Mouse (Mus musculus) hindbrain, embryonic 16.5 days (tissue): Measurements from ENCODE around the gene Elmo2. TPM values are rescaled to one million over a fixed set of nuclear protein-coding genes. Genes with fewer than 3 reads are reported as not detected.

Experiments used
- ATAC-seq: fragments of 200-750 bp; cut with Nextera tagmentation; 2 replicates; pipeline ENCODE4 v1.8.0; 2017; ENCODE audit warnings: moderate TSS enrichment, moderate library complexity
- H3K27ac ChIP-seq: fragments of 300-500 bp; sonication (generic); 2 replicates; pipeline ENCODE4 v1.5.1; 2014; ENCODE audit warnings: low read depth, mild to moderate bottlenecking, control low read depth, low read length, moderate library complexity
- H3K27me3 ChIP-seq: fragments of 300-500 bp; sonication (generic); replicated peaks from 2 replicates; pipeline ENCODE4 v1.6.1; 2014; ENCODE audit warnings: low read length; ENCODE audit not compliant: control insufficient read depth, insufficient read depth
- H3K36me3 ChIP-seq: fragments of 300-500 bp; sonication (generic); 2 replicates; pipeline ENCODE4 v1.6.1; 2014; ENCODE audit warnings: mild to moderate bottlenecking, low read length, moderate library complexity, mixed read lengths; ENCODE audit not compliant: control insufficient read depth, insufficient read depth
- H3K4me1 ChIP-seq: fragments of 300-500 bp; sonication (generic); 2 replicates; pipeline ENCODE4 v1.6.1; 2014; ENCODE audit warnings: low read depth, low read length; ENCODE audit not compliant: control insufficient read depth, insufficient read depth
- H3K4me2 ChIP-seq: fragments of 300-500 bp; sonication (generic); 2 replicates; pipeline ENCODE4 v1.6.1; 2014; ENCODE audit warnings: mild to moderate bottlenecking, low read length, control low read depth, moderate library complexity
- H3K4me3 ChIP-seq: fragments of 300-500 bp; sonication (generic); 2 replicates; pipeline ENCODE4 v1.5.1; 2014; ENCODE audit warnings: mild to moderate bottlenecking, low read length, control low read depth, moderate library complexity
- H3K9ac ChIP-seq: fragments of 300-500 bp; sonication (generic); 2 replicates; pipeline ENCODE4 v1.6.1; 2014; ENCODE audit warnings: low read depth, mild to moderate bottlenecking, control low read depth, low read length, moderate library complexity
- H3K9me3 ChIP-seq: fragments of 300-500 bp; sonication (generic); 2 replicates; pipeline ENCODE4 v1.6.1; 2014; ENCODE audit warnings: mild to moderate bottlenecking, low read length, moderate library complexity; ENCODE audit not compliant: control insufficient read depth
- WGBS: fragments of 180-500 bp; shearing (Covaris S2); extraction: QIAGEN DNeasy Blood & Tissue Kit; methylation state at CpG from one replicate; pipeline ENCODE4 v1.1.7; 2014; 5-methylcytosine and 5-hydroxymethylcytosine counted together
- polyA plus RNA-seq: library from polyadenylated mRNA; unstranded; fragments of >200 nt; fragmentation: Nextera tagmentation; extraction: Ambion mirVana; gene quantifications from 2 replicates; pipeline ENCODE4 v1.2.1, GENCODE M21; 2015

Elmo2 gene
- polyA plus RNA-seq, 1 experiment from 2014 or later, result 96.2 TPM

DNA sequence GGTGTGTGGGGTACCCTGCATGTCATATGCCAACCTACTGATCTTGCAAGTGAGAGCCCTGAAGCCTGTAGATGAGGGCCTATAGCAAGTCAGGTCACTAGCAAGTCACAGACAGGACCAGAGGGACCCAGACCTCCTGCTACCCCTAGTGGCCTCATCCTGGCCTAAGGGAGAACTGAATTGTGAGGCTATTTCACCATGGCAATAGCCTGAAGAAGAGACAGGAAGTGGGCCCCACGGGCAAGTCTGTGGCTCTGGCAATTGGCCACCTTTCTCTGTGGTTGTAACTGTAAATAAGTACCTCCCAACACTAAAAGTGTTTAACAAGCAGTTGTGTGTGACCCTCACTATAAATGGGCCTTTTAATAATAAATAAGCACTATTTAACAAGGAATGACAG lies 75.4 kb downstream of the Elmo2 start:
- no peak for ATAC-seq
- Histone ChIP-seq H3K4me1 (peaks cover 13% of the 10 kb centered on the region), H3K27ac (no peak overlapping the region), H3K36me3 (no peaks in the 10 kb centered on the region), H3K4me2 (no peak overlapping the region), H3K27me3 (no peaks in the 10 kb centered on the region; the same call in 1 of the 2 replicates), H3K4me3 (no peak overlapping the region), H3K9ac (no peak overlapping the region), H3K9me3 (no peaks in the 10 kb centered on the region)
- 48% methylated on average over 1 of the region's 1 CpGs for WGBS

DNA sequence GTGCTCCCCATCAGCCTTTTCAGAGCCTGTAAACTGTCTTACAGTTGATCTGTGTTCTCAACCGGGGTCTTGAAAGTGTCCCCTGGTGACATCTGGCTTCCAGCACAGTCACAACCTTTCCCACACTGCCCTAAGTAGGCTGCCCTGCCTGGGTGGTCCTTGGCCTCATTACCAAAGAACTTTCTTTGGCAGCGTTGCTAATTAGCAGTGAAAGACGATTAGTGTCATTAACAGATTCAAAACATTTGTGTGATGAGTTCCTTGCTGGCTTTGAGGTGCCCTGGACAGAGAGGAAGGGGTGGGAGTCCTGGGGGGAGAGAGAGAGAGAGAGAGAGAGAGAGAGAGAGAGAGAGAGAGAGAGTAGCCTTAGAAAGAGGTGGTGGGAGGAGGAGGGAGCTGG lies 77.3 kb downstream of the Elmo2 start:
- peaks cover 8% of the 10 kb centered on the region for H3K4me1 ChIP-seq
- no peak overlapping the region for H3K4me2 ChIP-seq
- WGBS, result 7% methylated on average over 3 of the region's 3 CpGs
- H3K4me3 ChIP-seq, result no peak overlapping the region
- H3K9ac ChIP-seq, result no peak overlapping the region
- H3K27me3 ChIP-seq, result no peaks in the 10 kb centered on the region; the same call in 1 of the 2 replicates
- H3K36me3 ChIP-seq, result no peaks in the 10 kb centered on the region
- peak; percentile 32; the same call in 1 of the 2 replicates for ATAC-seq
- H3K27ac ChIP-seq, result no peak overlapping the region
- H3K9me3 ChIP-seq, result no peaks in the 10 kb centered on the region

- Histone ChIP-seq H3K36me3 (no peaks in the 10 kb centered on the region), H3K4me2 (no peak overlapping the region), H3K27me3 (no peaks in the 10 kb centered on the region), H3K27ac (no peak overlapping the region), H3K4me1 (peaks cover 18% of the 10 kb centered on the region), H3K9ac (no peak overlapping the region), H3K9me3 (no peaks in the 10 kb centered on the region), H3K4me3 (no peak overlapping the region)
- 16% methylated on average over 11 of the region's 11 CpGs for WGBS
- no peak for ATAC-seq
These were observed 79.9 kb downstream of the Elmo2 start for GRCm38 (mm10) chr2:165246349-165246748.

DNA sequence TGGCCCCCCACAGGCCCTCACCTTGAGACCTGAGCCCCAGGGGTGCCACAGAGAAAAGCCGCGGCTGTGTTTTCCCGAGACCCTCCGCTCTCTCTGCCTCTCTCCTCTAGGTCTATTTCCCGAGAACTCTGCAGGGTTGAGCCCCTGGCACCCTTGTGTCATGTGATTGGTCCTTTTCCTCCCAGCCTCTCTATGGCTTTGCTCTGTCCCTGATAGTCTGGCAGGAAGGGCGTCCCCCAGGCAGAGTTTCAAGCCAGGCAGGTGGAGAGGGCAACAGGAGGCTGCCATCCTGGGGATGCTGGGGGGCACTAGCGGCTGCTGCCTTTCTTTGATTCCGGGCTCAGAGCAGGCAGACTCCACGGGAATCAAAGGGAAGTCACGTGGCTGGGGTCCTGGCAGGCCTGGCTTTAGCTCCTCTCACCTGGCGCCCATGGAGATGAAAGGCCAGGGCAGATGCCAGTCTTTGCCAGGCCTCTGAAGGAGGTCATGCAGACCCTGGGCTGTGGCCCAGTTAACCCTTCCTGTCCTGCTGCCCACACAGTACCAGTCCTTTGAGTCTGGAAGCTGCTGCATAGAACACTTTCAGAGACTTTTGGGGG lies 83.1 kb downstream of the Elmo2 start:
- H3K27ac ChIP-seq, result peak overlapping the region; percentile 55
- peaks cover 19% of the 10 kb centered on the region for H3K4me1 ChIP-seq
- peak overlapping the region; percentile 39; the same call in 1 of the 2 replicates for H3K9ac ChIP-seq
- H3K36me3 ChIP-seq, result no peaks in the 10 kb centered on the region
- ATAC-seq, result no peak
- H3K4me3 ChIP-seq, result no peak overlapping the region
- H3K9me3 ChIP-seq, result no peaks in the 10 kb centered on the region
- WGBS, result 7% methylated on average over 11 of the region's 11 CpGs
- peak overlapping the region; percentile 34 for H3K4me2 ChIP-seq
- H3K27me3 ChIP-seq, result peaks cover 14% of the 10 kb centered on the region

- 5% methylated on average over 13 of the region's 13 CpGs for WGBS
- Histone ChIP-seq H3K27me3 (peaks cover 14% of the 10 kb centered on the region), H3K4me1 (peaks cover 19% of the 10 kb centered on the region), H3K4me2 (peak overlapping the region; percentile 34), H3K9ac (peak overlapping the region; percentile 20; the same call in 1 of the 2 replicates), H3K4me3 (no peak overlapping the region), H3K27ac (no peak overlapping the region), H3K36me3 (no peaks in the 10 kb centered on the region), H3K9me3 (no peaks in the 10 kb centered on the region)
- ATAC-seq, result peak; percentile 21; the same call in 1 of the 2 replicates
These were observed 83.7 kb downstream of the Elmo2 start for GRCm38 (mm10) chr2:165242575-165242974.

GRCm38 (mm10) chr2:165241786-165242185 lies 84.5 kb downstream of the Elmo2 start:
- 70% methylated on average over 7 of the region's 7 CpGs for WGBS
- no peaks in the 10 kb centered on the region for H3K36me3 ChIP-seq
- peaks cover 19% of the 10 kb centered on the region for H3K4me1 ChIP-seq
- no peak overlapping the region for H3K27ac ChIP-seq
- H3K4me3 ChIP-seq, result no peak overlapping the region
- H3K9ac ChIP-seq, result no peak overlapping the region
- H3K9me3 ChIP-seq, result no peaks in the 10 kb centered on the region
- no peak for ATAC-seq
- no peak overlapping the region for H3K4me2 ChIP-seq
- peaks cover 17% of the 10 kb centered on the region for H3K27me3 ChIP-seq

- Histone ChIP-seq H3K27me3 (peaks cover 22% of the 10 kb centered on the region), H3K27ac (no peak overlapping the region), H3K4me3 (no peak overlapping the region), H3K9ac (no peak overlapping the region), H3K4me1 (peaks cover 20% of the 10 kb centered on the region), H3K4me2 (no peak overlapping the region), H3K9me3 (no peaks in the 10 kb centered on the region), H3K36me3 (no peaks in the 10 kb centered on the region)
- 43% methylated on average over 8 of the region's 8 CpGs for WGBS
- ATAC-seq, result no peak
These were observed 85.9 kb downstream of the Elmo2 start for GRCm38 (mm10) chr2:165240371-165240770.

- peaks cover 22% of the 10 kb centered on the region for H3K27me3 ChIP-seq
- WGBS, result 24% methylated on average over 14 of the region's 15 CpGs
These were observed 86.6 kb downstream of the Elmo2 start for GRCm38 (mm10) chr2:165239533-165240144.

DNA sequence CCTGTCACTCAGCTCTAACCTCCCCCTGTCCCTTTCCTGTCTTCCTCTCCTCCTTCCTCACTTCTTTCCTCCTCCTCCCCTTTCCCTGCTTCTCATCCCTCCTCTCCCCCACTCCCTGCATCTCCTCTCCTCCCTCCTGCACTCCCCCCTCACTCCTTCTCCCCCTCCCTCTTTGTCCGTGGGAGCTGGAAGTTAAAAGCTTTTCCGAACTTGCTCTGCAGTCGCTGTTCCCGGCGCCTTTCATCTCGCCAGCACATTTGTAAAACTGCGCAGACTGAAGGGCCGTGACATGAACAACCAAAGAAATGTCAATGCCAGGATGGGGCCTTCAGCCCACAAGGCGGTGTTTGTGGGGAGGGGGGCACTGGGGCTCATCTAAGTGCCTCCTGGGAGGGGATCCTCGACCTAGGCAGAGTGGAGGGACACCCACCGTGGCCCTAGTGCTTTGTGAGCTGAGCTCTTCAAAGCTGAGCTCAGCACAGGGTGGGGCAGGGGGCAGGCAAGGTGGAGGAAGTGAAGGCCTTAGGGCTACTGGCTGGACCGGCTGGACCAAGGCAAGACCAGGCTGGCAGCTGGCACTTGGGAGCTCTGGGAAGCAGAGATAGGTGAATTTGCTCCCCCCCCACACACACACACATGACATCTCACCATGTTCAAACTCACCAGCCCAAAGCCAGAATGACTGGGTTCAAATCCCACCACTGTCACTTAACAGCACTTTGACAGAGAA lies 87.7 kb downstream of the Elmo2 start:
- no peak overlapping the region for H3K27ac ChIP-seq
- 6% methylated on average over 12 of the region's 12 CpGs for WGBS
- peaks cover 29% of the 10 kb centered on the region for H3K4me1 ChIP-seq
- H3K9me3 ChIP-seq, result no peaks in the 10 kb centered on the region
- H3K36me3 ChIP-seq, result no peaks in the 10 kb centered on the region
- no peak overlapping the region for H3K9ac ChIP-seq
- no peak overlapping the region for H3K4me3 ChIP-seq
- no peak for ATAC-seq
- H3K27me3 ChIP-seq, result peaks cover 22% of the 10 kb centered on the region
- H3K4me2 ChIP-seq, result no peak overlapping the region

More at GRCm38 (mm10) chr2:165239533-165240144, 86.6 kb downstream of the Elmo2 start:
- no peak overlapping the region for H3K9ac ChIP-seq
- no peak overlapping the region for H3K4me2 ChIP-seq
- no peak overlapping the region for H3K27ac ChIP-seq
- no peaks in the 10 kb centered on the region for H3K36me3 ChIP-seq
- peaks cover 27% of the 10 kb centered on the region for H3K4me1 ChIP-seq
- no peaks in the 10 kb centered on the region for H3K9me3 ChIP-seq
- no peak overlapping the region for H3K4me3 ChIP-seq
- no peak for ATAC-seq
